Mouse (Mus musculus) liver, embryonic 13.5 days (tissue): ENCODE results near the gene Mettl24. TPM values are rescaled to one million over a fixed set of nuclear protein-coding genes. Genes with fewer than 3 reads are reported as not detected.

ENCODE experiments used
- ATAC-seq: fragments of 200-750 bp; cut with Nextera tagmentation; 2 replicates; pipeline ENCODE4 v1.8.0; 2017; ENCODE audit warnings: low read depth, mild to moderate bottlenecking, moderate number of reproducible peaks, moderate library complexity
- DNase-seq: peaks from one replicate; pipeline ENCODE4 v3.0.0; 2022
- H3K27ac ChIP-seq: fragments of 300-500 bp; sonication (generic); 2 replicates; pipeline ENCODE4 v1.5.1; 2015; ENCODE audit warnings: moderate library complexity, mild to moderate bottlenecking, inconsistent platforms
- H3K27me3 ChIP-seq: fragments of 300-500 bp; sonication (generic); 2 replicates; pipeline ENCODE4 v1.6.1; 2015; ENCODE audit warnings: mild to moderate bottlenecking, inconsistent platforms
- H3K36me3 ChIP-seq: fragments of 300-500 bp; sonication (generic); 2 replicates; pipeline ENCODE4 v1.6.1; 2015; ENCODE audit warnings: mild to moderate bottlenecking, inconsistent platforms
- H3K4me1 ChIP-seq: fragments of 300-500 bp; sonication (generic); replicated peaks from 2 replicates; pipeline ENCODE4 v1.6.1; 2015; ENCODE audit warnings: inconsistent platforms
- H3K4me2 ChIP-seq: fragments of 300-500 bp; sonication (generic); 2 replicates; pipeline ENCODE4 v1.6.1; 2015; ENCODE audit warnings: inconsistent platforms, mild to moderate bottlenecking, moderate library complexity
- H3K4me3 ChIP-seq: fragments of 300-500 bp; sonication (generic); replicated peaks from 2 replicates; pipeline ENCODE4 v1.5.1; 2015; ENCODE audit warnings: mild to moderate bottlenecking, inconsistent platforms
- H3K9ac ChIP-seq: fragments of 300-500 bp; sonication (generic); 2 replicates; pipeline ENCODE4 v1.6.1; 2015; ENCODE audit warnings: mild to moderate bottlenecking, inconsistent platforms
- H3K9me3 ChIP-seq: fragments of 300-500 bp; sonication (generic); replicated peaks from 2 replicates; pipeline ENCODE4 v1.6.1; 2016; ENCODE audit warnings: inconsistent platforms
- WGBS: fragments of 180-500 bp; shearing (Covaris S2); methylation state at CpG from one replicate; pipeline ENCODE4 v1.1.7; 2015; ENCODE audit not compliant: insufficient replicate concordance; 5-methylcytosine and 5-hydroxymethylcytosine counted together
- polyA plus RNA-seq: library from polyadenylated mRNA; unstranded; fragments of >200 nt; fragmentation: Nextera tagmentation; extraction: Ambion mirVana; gene quantifications from 2 replicates; pipeline ENCODE4 v1.2.1, GENCODE M21; 2015

Gene Mettl24
- polyA plus RNA-seq = 0.32 and 0.53 TPM in 2 replicates

GRCm38 (mm10) chr10:40683092-40683867, at the start of gene Mettl24:
Mettl24 (plus strand) TSS chr10:40683282.
- Histone ChIP-seq H3K4me3 (peak within 1 kb of the TSS; percentile 53), H3K36me3 (no peaks in the 10 kb centered on the region), H3K27ac (no peak within 1 kb of the TSS), H3K9ac (peak within 1 kb of the TSS; percentile 54), H3K9me3 (no peaks in the 10 kb centered on the region), H3K27me3 (peaks cover 50% of the 10 kb centered on the region), H3K4me1 (peaks cover 10% of the 10 kb centered on the region), H3K4me2 (peak within 1 kb of the TSS; percentile 70)
- under 1% methylated on average over 50 of the region's 50 CpGs for WGBS
- DNase-seq (peak; percentile 9), ATAC-seq (no peak)

GRCm38 (mm10) chr10:40637331-40637730, 45.8 kb upstream of the Mettl24 start:
- Histone ChIP-seq H3K27ac (no peak overlapping the region), H3K4me3 (no peak overlapping the region), H3K36me3 (no peaks in the 10 kb centered on the region), H3K9ac (no peak overlapping the region), H3K27me3 (peaks cover 5% of the 10 kb centered on the region; the same call in 1 of the 2 replicates), H3K4me2 (no peak overlapping the region), H3K4me1 (no peaks in the 10 kb centered on the region), H3K9me3 (no peaks in the 10 kb centered on the region)
- no peak for ATAC-seq
- DNase-seq = no peak
- WGBS = 43% methylated on average over 10 of the region's 10 CpGs

- 60% methylated on average over 7 of the region's 7 CpGs for WGBS
Observed at GRCm38 (mm10) chr10:40638276-40638675, 44.8 kb upstream of the Mettl24 start.

GRCm38 (mm10) chr10:40638823-40639819, 44.0 kb upstream of the Mettl24 start:
- no peak overlapping the region for H3K4me3 ChIP-seq
- DNase-seq = no peak

More at GRCm38 (mm10) chr10:40638276-40638675, 44.8 kb upstream of the Mettl24 start:
- Histone ChIP-seq H3K4me1 (no peaks in the 10 kb centered on the region), H3K36me3 (no peaks in the 10 kb centered on the region), H3K4me3 (no peak overlapping the region), H3K27ac (no peak overlapping the region), H3K9ac (no peak overlapping the region), H3K27me3 (peaks cover 5% of the 10 kb centered on the region; the same call in 1 of the 2 replicates), H3K4me2 (no peak overlapping the region), H3K9me3 (no peaks in the 10 kb centered on the region)
- no peak for ATAC-seq
- no peak for DNase-seq

GRCm38 (mm10) chr10:40640406-40640805, 42.7 kb upstream of the Mettl24 start:
- Histone ChIP-seq H3K4me1 (no peaks in the 10 kb centered on the region), H3K9me3 (no peaks in the 10 kb centered on the region), H3K4me3 (no peak overlapping the region), H3K27me3 (peaks cover 5% of the 10 kb centered on the region; the same call in 1 of the 2 replicates), H3K27ac (no peak overlapping the region), H3K4me2 (no peak overlapping the region), H3K9ac (no peak overlapping the region), H3K36me3 (no peaks in the 10 kb centered on the region)
- ATAC-seq (no peak), DNase-seq (no peak)
- 79% methylated on average over 4 of the region's 4 CpGs for WGBS

More at GRCm38 (mm10) chr10:40638823-40639819, 44.0 kb upstream of the Mettl24 start:
- Histone ChIP-seq H3K9me3 (no peaks in the 10 kb centered on the region), H3K4me1 (no peaks in the 10 kb centered on the region), H3K27me3 (peaks cover 5% of the 10 kb centered on the region; the same call in 1 of the 2 replicates), H3K27ac (no peak overlapping the region), H3K9ac (no peak overlapping the region), H3K4me2 (no peak overlapping the region), H3K36me3 (no peaks in the 10 kb centered on the region)
- ATAC-seq = no peak
- 65% methylated on average over 26 of the region's 26 CpGs for WGBS

GRCm38 (mm10) chr10:40641901-40642300, 41.2 kb upstream of the Mettl24 start:
- H3K36me3 ChIP-seq = no peaks in the 10 kb centered on the region
- H3K27ac ChIP-seq = no peak overlapping the region
- WGBS = 77% methylated on average over 7 of the region's 7 CpGs
- ATAC-seq (no peak), DNase-seq (no peak)
- no peak overlapping the region for H3K4me3 ChIP-seq
- no peaks in the 10 kb centered on the region for H3K9me3 ChIP-seq
- H3K9ac ChIP-seq = no peak overlapping the region
- H3K27me3 ChIP-seq = peaks cover 5% of the 10 kb centered on the region; the same call in 1 of the 2 replicates
- H3K4me2 ChIP-seq = no peak overlapping the region
- no peaks in the 10 kb centered on the region for H3K4me1 ChIP-seq

- H3K27ac ChIP-seq = no peak overlapping the region
- DNase-seq (no peak), ATAC-seq (no peak)
- H3K4me3 ChIP-seq = no peak overlapping the region
- H3K4me1 ChIP-seq = no peaks in the 10 kb centered on the region
- no peak overlapping the region for H3K4me2 ChIP-seq
- H3K27me3 ChIP-seq = peaks cover 5% of the 10 kb centered on the region; the same call in 1 of the 2 replicates
- no peak overlapping the region for H3K9ac ChIP-seq
- 37% methylated on average over 5 of the region's 5 CpGs for WGBS
- H3K9me3 ChIP-seq = no peaks in the 10 kb centered on the region
- no peaks in the 10 kb centered on the region for H3K36me3 ChIP-seq
Observed at GRCm38 (mm10) chr10:40643126-40643525, 40.0 kb upstream of the Mettl24 start.

GRCm38 (mm10) chr10:40644456-40644855, 38.6 kb upstream of the Mettl24 start:
- Histone ChIP-seq H3K27me3 (peaks cover 5% of the 10 kb centered on the region; the same call in 1 of the 2 replicates), H3K9me3 (no peaks in the 10 kb centered on the region), H3K4me3 (no peak overlapping the region), H3K4me2 (no peak overlapping the region), H3K36me3 (no peaks in the 10 kb centered on the region), H3K27ac (no peak overlapping the region), H3K4me1 (no peaks in the 10 kb centered on the region), H3K9ac (no peak overlapping the region)
- ATAC-seq (no peak), DNase-seq (no peak)
- WGBS = 64% methylated on average over 9 of the region's 9 CpGs

- no peak for ATAC-seq
- no peaks in the 10 kb centered on the region for H3K36me3 ChIP-seq
- H3K9ac ChIP-seq = no peak overlapping the region
- H3K4me1 ChIP-seq = no peaks in the 10 kb centered on the region
- H3K4me2 ChIP-seq = no peak overlapping the region
- WGBS = 56% methylated on average over 1 of the region's 1 CpGs
- no peak overlapping the region for H3K27ac ChIP-seq
- H3K27me3 ChIP-seq = peaks cover 5% of the 10 kb centered on the region; the same call in 1 of the 2 replicates
- no peak for DNase-seq
- H3K4me3 ChIP-seq = no peak overlapping the region
- H3K9me3 ChIP-seq = no peaks in the 10 kb centered on the region
Observed at GRCm38 (mm10) chr10:40645346-40645745, 37.7 kb upstream of the Mettl24 start.

- Histone ChIP-seq H3K4me2 (no peak overlapping the region), H3K27ac (no peak overlapping the region), H3K36me3 (no peaks in the 10 kb centered on the region), H3K9ac (no peak overlapping the region), H3K4me1 (no peaks in the 10 kb centered on the region), H3K4me3 (no peak overlapping the region), H3K27me3 (no peaks in the 10 kb centered on the region), H3K9me3 (no peaks in the 10 kb centered on the region)
- 69% methylated on average over 12 of the region's 12 CpGs for WGBS
- DNase-seq (no peak), ATAC-seq (no peak)
Observed at GRCm38 (mm10) chr10:40648776-40649175, 34.3 kb upstream of the Mettl24 start.

- Histone ChIP-seq H3K36me3 (no peaks in the 10 kb centered on the region), H3K9ac (no peak overlapping the region), H3K4me1 (no peaks in the 10 kb centered on the region), H3K4me3 (no peak overlapping the region), H3K9me3 (no peaks in the 10 kb centered on the region), H3K4me2 (no peak overlapping the region), H3K27me3 (no peaks in the 10 kb centered on the region), H3K27ac (no peak overlapping the region)
- no peak for ATAC-seq
- 17% methylated on average over 4 of the region's 4 CpGs for WGBS
- no peak for DNase-seq
Observed at GRCm38 (mm10) chr10:40649634-40650033, 33.4 kb upstream of the Mettl24 start.
